Mouse (Mus musculus) forebrain, embryonic 13.5 days (tissue): ENCODE measurements at regions not wholly inside any gene's neighbourhood (a gene's known extent, or its start where the extent isn't known, plus 50 kb on each side); places are given as distances from the start of the nearest gene placed in this dataset.

Experiments
- ATAC-seq: fragments of 200-750 bp; cut with Nextera tagmentation; 2 replicates; pipeline ENCODE4 v1.8.0; 2017
- H3K27ac ChIP-seq: fragments of 300-500 bp; sonication (generic); 2 replicates; pipeline ENCODE4 v1.5.1; 2015; ENCODE audit warnings: inconsistent platforms, mild to moderate bottlenecking, moderate library complexity
- H3K27me3 ChIP-seq: fragments of 300-500 bp; sonication (generic); 2 replicates; pipeline ENCODE4 v1.6.1; 2015; ENCODE audit warnings: mild to moderate bottlenecking, inconsistent platforms
- H3K36me3 ChIP-seq: fragments of 300-500 bp; sonication (generic); 2 replicates; pipeline ENCODE4 v1.6.1; 2015; ENCODE audit warnings: mild to moderate bottlenecking, inconsistent platforms; ENCODE audit not compliant: poor library complexity, severe bottlenecking
- H3K4me1 ChIP-seq: fragments of 300-500 bp; sonication (generic); 2 replicates; pipeline ENCODE4 v1.6.1; 2015; ENCODE audit warnings: inconsistent platforms
- H3K4me2 ChIP-seq: fragments of 300-500 bp; sonication (generic); 2 replicates; pipeline ENCODE4 v1.6.1; 2015; ENCODE audit warnings: inconsistent platforms, mild to moderate bottlenecking, moderate library complexity
- H3K4me3 ChIP-seq: fragments of 300-500 bp; sonication (generic); 2 replicates; pipeline ENCODE4 v1.5.1; 2015; ENCODE audit warnings: mild to moderate bottlenecking, inconsistent platforms
- H3K9ac ChIP-seq: fragments of 300-500 bp; sonication (generic); 2 replicates; pipeline ENCODE4 v1.6.1; 2015; ENCODE audit warnings: mild to moderate bottlenecking, inconsistent platforms
- H3K9me3 ChIP-seq: fragments of 300-500 bp; sonication (generic); replicated peaks from 2 replicates; pipeline ENCODE4 v1.6.1; 2016; ENCODE audit warnings: inconsistent platforms
- WGBS: fragments of 180-500 bp; shearing (Covaris S2); methylation state at CpG from one replicate; pipeline ENCODE4 v1.1.7; 2015; 5-methylcytosine and 5-hydroxymethylcytosine counted together

GRCm38 (mm10) chr6:11796361-11796760 lies 110.9 kb downstream of the Ndufa4 start:
- no peaks in the 10 kb centered on the region for H3K27me3 ChIP-seq
- no peak overlapping the region for H3K4me2 ChIP-seq
- no peak overlapping the region for H3K9ac ChIP-seq
- no peak overlapping the region for H3K27ac ChIP-seq
- no peaks in the 10 kb centered on the region for H3K4me1 ChIP-seq
- no peaks in the 10 kb centered on the region for H3K9me3 ChIP-seq
- 78% methylated on average over 3 of the region's 3 CpGs for WGBS
- no peak overlapping the region for H3K4me3 ChIP-seq
- no peak for ATAC-seq
- H3K36me3 ChIP-seq, result no peaks in the 10 kb centered on the region

- Histone ChIP-seq H3K4me3 (no peak overlapping the region), H3K36me3 (no peaks in the 10 kb centered on the region), H3K9ac (no peak overlapping the region), H3K27ac (no peak overlapping the region), H3K9me3 (no peaks in the 10 kb centered on the region), H3K4me2 (no peak overlapping the region), H3K27me3 (no peaks in the 10 kb centered on the region), H3K4me1 (no peaks in the 10 kb centered on the region)
- peak; percentile 81; the same call in 1 of the 2 replicates for ATAC-seq
- 27% methylated on average over 8 of the region's 8 CpGs for WGBS
Measured at GRCm38 (mm10) chr6:11793366-11793765, 113.9 kb downstream of the Ndufa4 start.

GRCm38 (mm10) chr6:11792186-11792585 lies 115.1 kb downstream of the Ndufa4 start:
- WGBS, result 94% methylated on average over 3 of the region's 3 CpGs
- no peaks in the 10 kb centered on the region for H3K36me3 ChIP-seq
- H3K4me2 ChIP-seq, result no peak overlapping the region
- no peaks in the 10 kb centered on the region for H3K9me3 ChIP-seq
- no peak for ATAC-seq
- H3K27me3 ChIP-seq, result no peaks in the 10 kb centered on the region
- no peak overlapping the region for H3K4me3 ChIP-seq
- no peak overlapping the region for H3K9ac ChIP-seq
- H3K4me1 ChIP-seq, result no peaks in the 10 kb centered on the region
- H3K27ac ChIP-seq, result no peak overlapping the region

GRCm38 (mm10) chr6:11791056-11791455 lies 116.2 kb downstream of the Ndufa4 start:
- no peak for ATAC-seq
- H3K4me1 ChIP-seq, result no peaks in the 10 kb centered on the region
- no peak overlapping the region for H3K27ac ChIP-seq
- H3K36me3 ChIP-seq, result no peaks in the 10 kb centered on the region
- no peaks in the 10 kb centered on the region for H3K27me3 ChIP-seq
- H3K9me3 ChIP-seq, result no peaks in the 10 kb centered on the region
- H3K9ac ChIP-seq, result no peak overlapping the region
- H3K4me2 ChIP-seq, result no peak overlapping the region
- no peak overlapping the region for H3K4me3 ChIP-seq
- 71% methylated on average over 3 of the region's 3 CpGs for WGBS

- Histone ChIP-seq H3K36me3 (no peaks in the 10 kb centered on the region), H3K4me2 (no peak overlapping the region), H3K9me3 (no peaks in the 10 kb centered on the region), H3K4me3 (no peak overlapping the region), H3K9ac (no peak overlapping the region), H3K27ac (no peak overlapping the region), H3K27me3 (no peaks in the 10 kb centered on the region), H3K4me1 (no peaks in the 10 kb centered on the region)
- 86% methylated on average over 3 of the region's 3 CpGs for WGBS
- no peak for ATAC-seq
Measured at GRCm38 (mm10) chr6:11773992-11774391, 133.3 kb downstream of the Ndufa4 start.

GRCm38 (mm10) chr6:11762912-11763311 lies 144.4 kb downstream of the Ndufa4 start:
- H3K9ac ChIP-seq, result no peak overlapping the region
- H3K9me3 ChIP-seq, result no peaks in the 10 kb centered on the region
- H3K27ac ChIP-seq, result no peak overlapping the region
- ATAC-seq, result no peak
- no peaks in the 10 kb centered on the region for H3K27me3 ChIP-seq
- H3K4me3 ChIP-seq, result no peak overlapping the region
- H3K4me1 ChIP-seq, result no peaks in the 10 kb centered on the region
- H3K4me2 ChIP-seq, result no peak overlapping the region
- no peaks in the 10 kb centered on the region for H3K36me3 ChIP-seq

- H3K4me2 ChIP-seq, result no peak overlapping the region
- H3K36me3 ChIP-seq, result no peaks in the 10 kb centered on the region
- H3K9ac ChIP-seq, result no peak overlapping the region
- H3K9me3 ChIP-seq, result no peaks in the 10 kb centered on the region
- no peak overlapping the region for H3K27ac ChIP-seq
- no peak for ATAC-seq
- 93% methylated on average over 4 of the region's 4 CpGs for WGBS
- H3K4me3 ChIP-seq, result no peak overlapping the region
- H3K27me3 ChIP-seq, result no peaks in the 10 kb centered on the region
- no peaks in the 10 kb centered on the region for H3K4me1 ChIP-seq
Measured at GRCm38 (mm10) chr6:11737667-11738066, 169.6 kb downstream of the Ndufa4 start.

- Histone ChIP-seq H3K4me2 (no peak overlapping the region), H3K4me3 (no peak overlapping the region), H3K4me1 (no peaks in the 10 kb centered on the region), H3K27me3 (no peaks in the 10 kb centered on the region), H3K9me3 (no peaks in the 10 kb centered on the region), H3K36me3 (no peaks in the 10 kb centered on the region), H3K27ac (no peak overlapping the region), H3K9ac (no peak overlapping the region)
- no peak for ATAC-seq
Measured at GRCm38 (mm10) chr6:11731126-11731525, 176.2 kb downstream of the Ndufa4 start.

- 66% methylated on average over 2 of the region's 2 CpGs for WGBS
- Histone ChIP-seq H3K4me2 (no peak overlapping the region), H3K9me3 (no peaks in the 10 kb centered on the region), H3K4me1 (no peaks in the 10 kb centered on the region), H3K36me3 (no peaks in the 10 kb centered on the region), H3K27ac (no peak overlapping the region), H3K4me3 (no peak overlapping the region), H3K9ac (no peak overlapping the region), H3K27me3 (no peaks in the 10 kb centered on the region)
- no peak for ATAC-seq
Measured at GRCm38 (mm10) chr6:11730667-11731066, 176.6 kb downstream of the Ndufa4 start.

- no peak overlapping the region for H3K4me3 ChIP-seq
- ATAC-seq, result no peak
- WGBS, result 91% methylated on average over 1 of the region's 1 CpGs
Measured at GRCm38 (mm10) chr6:11727806-11728205, 179.5 kb downstream of the Ndufa4 start.

GRCm38 (mm10) chr6:11727370-11727769 lies 179.9 kb downstream of the Ndufa4 start:
- Histone ChIP-seq H3K4me3 (no peak overlapping the region), H3K27ac (no peak overlapping the region), H3K4me1 (no peaks in the 10 kb centered on the region), H3K27me3 (no peaks in the 10 kb centered on the region), H3K9ac (no peak overlapping the region), H3K36me3 (no peaks in the 10 kb centered on the region), H3K4me2 (no peak overlapping the region), H3K9me3 (no peaks in the 10 kb centered on the region)
- WGBS, result 76% methylated on average over 5 of the region's 5 CpGs
- 0 out of 2 replicates have a peak, but pooled peaks have one; percentile 50 for ATAC-seq

More at GRCm38 (mm10) chr6:11727806-11728205, 179.5 kb downstream of the Ndufa4 start:
- no peak overlapping the region for H3K4me2 ChIP-seq
- no peaks in the 10 kb centered on the region for H3K36me3 ChIP-seq
- no peak overlapping the region for H3K9ac ChIP-seq
- H3K27ac ChIP-seq, result no peak overlapping the region
- H3K9me3 ChIP-seq, result no peaks in the 10 kb centered on the region
- H3K4me1 ChIP-seq, result no peaks in the 10 kb centered on the region
- no peaks in the 10 kb centered on the region for H3K27me3 ChIP-seq

GRCm38 (mm10) chr6:11723519-11723918 lies 183.8 kb downstream of the Ndufa4 start:
- 80% methylated on average over 2 of the region's 2 CpGs for WGBS
- H3K9ac ChIP-seq, result no peak overlapping the region
- H3K27ac ChIP-seq, result no peak overlapping the region
- H3K4me1 ChIP-seq, result no peaks in the 10 kb centered on the region
- ATAC-seq, result no peak
- no peaks in the 10 kb centered on the region for H3K9me3 ChIP-seq
- no peak overlapping the region for H3K4me2 ChIP-seq
- no peaks in the 10 kb centered on the region for H3K36me3 ChIP-seq
- no peaks in the 10 kb centered on the region for H3K27me3 ChIP-seq
- H3K4me3 ChIP-seq, result no peak overlapping the region

GRCm38 (mm10) chr6:11720274-11720673 lies 187.0 kb downstream of the Ndufa4 start:
- Histone ChIP-seq H3K36me3 (no peaks in the 10 kb centered on the region), H3K27ac (no peak overlapping the region), H3K9ac (no peak overlapping the region), H3K9me3 (no peaks in the 10 kb centered on the region), H3K4me2 (no peak overlapping the region), H3K4me3 (no peak overlapping the region), H3K27me3 (no peaks in the 10 kb centered on the region), H3K4me1 (no peaks in the 10 kb centered on the region)
- WGBS, result 92% methylated on average over 4 of the region's 4 CpGs
- no peak for ATAC-seq
